Mouse (Mus musculus) lung, adult 2 months (tissue): ENCODE measurements around the gene Crabp2. TPM values are rescaled to one million over a fixed set of nuclear protein-coding genes. Genes with fewer than 3 reads are reported as not detected.

Source experiments
- DNase-seq: peaks from one replicate; pipeline ENCODE4 v3.0.0; 2022
- H3K4me1 ChIP-seq: fragments of 200-500 bp; 2 replicates; pipeline ENCODE4 v1.6.1; 2011; ENCODE audit warnings: low read length; ENCODE audit not compliant: control insufficient read depth, insufficient read depth
- H3K4me3 ChIP-seq: fragments of 200-500 bp; replicated peaks from 2 replicates; pipeline ENCODE3; 2011; ENCODE audit warnings: low read depth, mild to moderate bottlenecking, control low read depth, low read length; ENCODE audit errors: extremely low read depth
- CTCF ChIP-seq: fragments of 200-500 bp; IDR thresholded peaks from 2 replicates; pipeline ENCODE4 v1.5.1; 2011; ENCODE audit warnings: mild to moderate bottlenecking, low read length, control low read depth; ENCODE audit not compliant: insufficient read depth
- POLR2A ChIP-seq: fragments of 200-500 bp; IDR thresholded peaks from 2 replicates; pipeline ENCODE4 v1.6.1; 2011; ENCODE audit warnings: low read depth, mild to moderate bottlenecking, control low read depth, low read length, borderline replicate concordance; ENCODE audit errors: extremely low read depth
- WGBS: fragments of 180-500 bp; shearing (Covaris S2); methylation state at CpG from one replicate; pipeline ENCODE4 v1.1.7; 2018; 5-methylcytosine and 5-hydroxymethylcytosine counted together
- polyA plus RNA-seq: library from polyadenylated mRNA; depleted of rRNA; stranded (reverse); fragments of >200 nt; gene quantifications from 2 replicates; pipeline ENCODE4 v1.2.3, GENCODE M21; 2012

Gene Crabp2
- polyA plus RNA-seq, 1 experiment, result 15.1 TPM

DNA sequence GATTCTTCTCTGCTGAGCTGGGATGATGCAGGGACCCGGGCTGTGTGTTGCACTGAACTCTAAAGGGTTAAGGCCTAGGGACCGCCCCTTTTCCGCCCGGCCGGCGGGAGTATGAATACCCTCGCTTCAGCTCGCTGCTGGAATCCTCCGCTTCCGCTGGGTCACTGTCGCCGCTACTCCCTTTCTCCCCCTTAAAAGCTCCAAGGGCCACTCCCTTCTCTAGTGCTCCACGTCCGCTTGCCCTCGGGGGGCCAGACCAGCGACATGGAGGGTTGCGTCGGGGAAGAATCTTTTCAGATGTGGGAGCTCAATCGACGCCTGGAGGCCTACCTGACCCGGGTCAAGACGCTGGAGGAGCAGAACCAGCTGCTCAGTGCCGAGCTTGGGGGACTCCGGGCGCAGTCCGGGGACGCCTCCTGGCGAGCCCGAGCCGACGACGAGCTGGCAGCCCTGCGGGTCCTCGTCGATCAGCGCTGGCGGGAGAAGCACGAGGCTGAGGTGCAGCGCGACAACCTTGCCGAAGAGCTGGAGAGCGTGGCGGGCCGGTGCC lies 22.5 kb downstream of the Crabp2 start, which contains the start of gene Nes:
TSS of gene Nes (plus strand) at position 140 of the 550 bp plus-strand sequence.
- Histone ChIP-seq H3K4me3 (peak within 1 kb of the TSS; percentile 74), H3K4me1 (peaks cover 9% of the 10 kb centered on the region)
- TF ChIP-seq POLR2A (peak; percentile 96), CTCF (no peak)
- under 1% methylated on average over 44 of the region's 44 CpGs for WGBS
- peak; percentile 59 for DNase-seq

DNA sequence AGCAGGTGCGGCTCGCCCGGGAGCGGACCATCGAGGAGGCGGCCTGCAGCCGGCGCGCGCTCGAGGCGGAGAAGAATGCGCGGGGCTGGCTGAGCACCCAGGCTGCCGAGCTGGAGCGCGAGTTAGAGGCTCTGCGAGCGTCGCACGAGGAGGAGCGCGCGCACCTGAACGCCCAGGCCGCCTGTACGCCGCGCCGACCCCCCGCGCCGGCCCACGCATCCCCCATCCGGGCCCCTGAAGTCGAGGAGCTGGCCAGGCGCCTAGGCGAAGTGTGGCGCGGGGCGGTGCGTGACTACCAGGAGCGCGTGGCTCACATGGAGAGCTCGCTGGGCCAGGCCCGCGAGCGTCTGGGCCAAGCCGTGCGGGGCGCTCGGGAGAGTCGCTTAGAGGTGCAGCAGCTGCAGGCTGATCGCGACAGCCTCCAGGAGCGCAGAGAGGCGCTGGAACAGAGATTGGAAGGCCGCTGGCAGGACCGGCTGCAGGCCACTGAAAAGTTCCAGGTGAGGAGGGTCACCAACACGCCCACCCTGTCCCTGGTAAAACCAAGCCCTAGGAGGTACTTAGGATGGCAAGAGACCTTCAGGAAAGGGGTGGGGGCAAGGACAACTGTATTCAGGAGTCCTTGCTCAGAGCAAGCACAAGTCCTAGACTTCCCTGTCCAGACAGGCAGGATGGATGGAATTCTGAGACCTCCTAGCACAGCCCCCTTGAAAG lies 23.2 kb downstream of the Crabp2 start:
- 2% methylated on average over 57 of the region's 60 CpGs for whole genome bisulfite sequencing

DNA sequence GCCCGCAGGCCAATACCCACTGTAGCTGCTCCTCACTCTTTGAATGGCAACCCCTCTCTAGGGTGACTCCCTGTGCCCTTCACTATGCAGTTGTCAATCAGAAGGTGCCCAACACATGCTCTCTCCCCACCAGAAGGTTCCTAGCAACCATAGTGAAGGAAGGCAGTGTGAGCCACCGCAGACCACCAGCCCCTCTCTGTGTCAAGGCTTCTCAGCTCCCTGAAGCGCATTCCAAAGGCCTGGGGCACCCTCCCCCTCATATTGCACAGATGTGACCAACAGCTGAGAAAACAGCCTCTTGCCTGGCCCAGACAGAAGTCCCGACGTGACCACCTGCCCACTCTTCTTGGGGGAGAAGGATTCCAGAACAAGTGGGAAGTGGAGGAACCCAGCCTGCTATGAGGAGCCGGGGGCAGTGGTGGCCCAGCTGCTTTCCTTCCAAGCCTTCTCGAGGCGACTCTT lies 23.8 kb downstream of the Crabp2 start:
- WGBS, result 29% methylated on average over 8 of the region's 8 CpGs
- Histone ChIP-seq H3K4me3 (peak overlapping the region; percentile 74), H3K4me1 (peaks cover 9% of the 10 kb centered on the region)
- TF ChIP-seq POLR2A (0 out of 2 replicates have a peak, but pooled peaks have one; percentile 12), CTCF (no peak)
- no peak for DNase-seq

More for the DNA sequence above, 23.2 kb downstream of the Crabp2 start:
- no peak for TF ChIP-seq CTCF
- Histone ChIP-seq H3K4me3 (peak overlapping the region; percentile 74), H3K4me1 (peaks cover 9% of the 10 kb centered on the region)
- DNase-seq, result no peak

DNA sequence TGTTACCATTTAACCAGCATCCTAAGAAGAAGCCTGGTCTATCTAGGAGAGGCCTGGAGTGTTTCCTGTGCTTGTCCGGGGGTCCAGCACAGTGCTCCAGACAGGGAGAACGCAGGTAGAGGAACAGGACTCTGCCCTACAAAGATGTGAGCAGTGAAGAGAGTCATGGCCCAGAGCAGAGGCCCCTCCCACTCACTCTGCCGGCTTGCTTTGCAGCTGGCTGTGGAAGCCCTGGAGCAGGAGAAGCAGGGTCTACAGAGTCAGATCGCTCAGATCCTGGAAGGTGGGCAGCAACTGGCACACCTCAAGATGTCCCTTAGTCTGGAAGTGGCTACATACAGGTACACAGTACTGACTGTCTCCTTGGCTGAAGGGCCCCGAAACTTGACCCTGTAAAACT lies 24.3 kb downstream of the Crabp2 start:
- WGBS, result 35% methylated on average over 5 of the region's 5 CpGs
- H3K4me3 ChIP-seq, result peak overlapping the region; percentile 74
- H3K4me1 ChIP-seq, result peaks cover 9% of the 10 kb centered on the region
- TF ChIP-seq POLR2A, result no peak
- TF ChIP-seq CTCF, result no peak
- DNase-seq, result no peak

DNA sequence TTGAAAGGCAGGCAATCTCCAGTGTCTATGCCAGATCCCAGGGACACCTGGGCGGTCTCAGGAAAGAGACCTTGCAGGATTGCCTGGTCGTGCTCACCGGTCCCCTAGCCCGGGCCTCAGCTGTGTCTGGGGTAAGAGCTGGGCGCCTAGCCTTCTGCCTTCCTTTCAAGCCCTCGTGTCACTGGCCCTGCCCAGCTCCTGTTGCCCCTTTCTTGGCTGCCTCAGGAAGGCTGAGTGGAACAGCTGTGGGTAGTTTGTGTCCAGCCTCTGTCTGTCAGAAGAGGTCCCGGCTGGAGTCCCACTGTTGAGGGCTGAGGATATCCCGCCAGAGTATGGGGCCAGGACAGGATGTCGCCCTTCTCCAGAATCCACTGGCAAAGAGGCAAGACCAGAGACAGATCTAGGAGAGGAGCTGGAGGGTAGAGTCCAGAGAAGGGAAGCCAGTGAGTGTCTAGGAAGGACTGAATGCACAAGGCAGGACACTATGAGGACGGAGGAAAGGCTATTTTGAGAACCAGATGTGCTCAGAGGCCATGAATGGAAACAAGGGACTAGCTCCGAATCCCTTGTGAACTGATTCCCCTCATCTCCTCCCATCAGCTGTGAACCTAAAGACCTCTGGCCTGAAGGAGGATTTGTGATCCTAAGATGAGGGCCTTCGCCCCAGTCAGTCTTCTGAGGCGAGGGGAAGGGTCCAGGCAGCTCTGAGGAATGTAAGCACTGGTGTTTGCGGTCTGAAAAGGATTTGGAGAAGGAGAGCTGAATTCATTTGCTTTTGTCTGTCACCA lies 25.3 kb downstream of the Crabp2 start:
- Histone ChIP-seq H3K4me1 (peaks cover 9% of the 10 kb centered on the region), H3K4me3 (peak overlapping the region; percentile 74)
- 51% methylated on average over 14 of the region's 14 CpGs for WGBS
- no peak for DNase-seq
- TF ChIP-seq POLR2A, result no peak
- no peak for TF ChIP-seq CTCF

DNA sequence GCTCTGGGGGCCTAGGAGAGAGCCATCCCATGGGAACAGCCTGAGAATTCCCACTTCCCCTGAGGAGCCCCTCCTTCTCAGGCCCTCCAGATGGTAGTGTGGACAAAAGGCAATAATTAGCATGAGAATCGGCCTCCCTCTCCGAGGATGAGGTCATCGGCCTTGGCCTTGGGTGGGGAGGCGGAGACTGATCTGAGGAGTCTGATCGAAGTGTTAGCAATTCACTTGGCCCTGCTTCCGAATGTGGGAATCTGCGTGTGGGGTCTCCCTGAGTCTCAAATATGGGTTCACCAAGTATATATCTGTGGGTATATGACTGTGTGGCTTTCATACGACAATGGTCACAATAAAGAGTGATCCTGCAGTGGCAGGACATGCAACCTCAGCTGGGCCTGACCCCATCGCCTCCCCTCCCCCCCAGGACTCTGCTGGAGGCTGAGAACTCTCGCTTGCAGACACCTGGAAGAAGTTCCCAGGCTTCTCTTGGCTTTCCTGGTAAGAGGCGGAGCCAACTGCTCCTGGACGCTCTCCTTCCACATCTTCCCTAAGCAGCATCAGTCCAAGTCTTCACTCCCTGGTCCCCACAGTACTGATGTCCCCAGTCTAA lies 26.0 kb downstream of the Crabp2 start:
- Histone ChIP-seq H3K4me1 (peaks cover 9% of the 10 kb centered on the region), H3K4me3 (no peak overlapping the region)
- TF ChIP-seq POLR2A (no peak), CTCF (no peak)
- no peak for DNase-seq
- WGBS, result 36% methylated on average over 12 of the region's 12 CpGs

DNA sequence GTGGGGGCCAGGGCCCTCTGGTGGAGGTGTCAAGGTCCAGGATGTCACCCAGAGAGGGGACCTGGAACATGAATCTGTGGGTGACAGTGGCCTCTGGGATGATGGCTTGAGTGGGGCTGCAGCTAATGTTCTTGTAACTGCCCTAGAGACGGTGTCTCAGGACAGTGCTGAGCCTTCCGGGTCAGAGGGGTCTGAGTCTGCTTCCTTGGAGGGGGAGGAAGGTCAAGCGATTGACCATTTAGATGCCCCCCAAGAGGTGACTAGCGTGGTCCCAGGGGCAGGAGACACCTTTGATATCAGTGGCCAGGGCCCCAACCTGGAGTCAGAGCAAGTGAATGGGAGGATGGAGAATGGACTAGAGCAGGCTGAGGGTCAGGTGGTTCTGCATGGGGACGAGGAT lies 31.0 kb downstream of the Crabp2 start:
- no peak for TF ChIP-seq CTCF
- no peak for TF ChIP-seq POLR2A
- WGBS, result 85% methylated on average over 5 of the region's 5 CpGs

DNA sequence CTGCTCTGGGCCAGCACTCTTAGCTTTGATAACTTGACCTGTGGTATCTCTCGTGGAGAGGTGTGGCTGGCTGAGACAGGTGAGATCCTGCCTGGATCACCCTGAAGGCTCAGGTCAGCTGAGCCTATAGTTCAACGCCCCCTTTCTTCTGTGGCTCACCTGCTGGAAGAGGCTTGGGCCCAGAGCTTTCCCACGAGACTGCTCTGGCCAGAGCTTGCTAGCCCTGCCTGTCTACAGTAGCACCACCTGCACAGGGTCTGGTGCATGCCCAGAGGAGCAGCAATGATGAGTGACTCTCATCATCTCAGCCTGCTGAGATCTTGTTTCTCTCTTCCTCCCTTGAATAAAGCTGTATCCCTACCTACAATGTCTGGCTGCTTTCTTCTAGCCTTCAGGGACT lies 31.6 kb downstream of the Crabp2 start:
- no peak for DNase-seq
- WGBS, result 73% methylated on average over 3 of the region's 3 CpGs
- TF ChIP-seq CTCF (no peak), POLR2A (no peak)

More for the DNA sequence above, 31.0 kb downstream of the Crabp2 start:
- no peak overlapping the region for H3K4me3 ChIP-seq
- no peak for DNase-seq
- peaks cover 24% of the 10 kb centered on the region for H3K4me1 ChIP-seq

DNA sequence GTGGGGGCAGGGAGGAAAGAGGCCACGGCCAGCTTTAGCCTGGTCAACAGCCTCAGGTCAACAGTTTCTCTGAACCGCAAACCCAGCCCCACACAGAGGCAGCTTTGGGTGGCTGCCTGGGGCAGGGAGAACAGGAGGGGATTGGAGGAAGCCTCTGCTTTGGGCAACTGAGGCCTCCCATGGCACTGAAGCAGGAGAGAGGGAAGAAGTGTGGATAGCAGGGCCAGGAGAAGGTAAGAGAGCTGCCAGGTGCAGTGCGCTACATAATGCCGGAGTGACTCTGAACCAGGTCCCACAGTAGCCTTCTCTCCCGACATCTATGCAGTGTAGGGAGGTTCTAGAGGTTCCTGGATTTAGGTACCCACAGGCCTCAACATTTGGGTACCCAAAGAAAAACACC lies 32.3 kb downstream of the Crabp2 start:
- 80% methylated on average over 5 of the region's 5 CpGs for WGBS
- Histone ChIP-seq H3K4me1 (peaks cover 30% of the 10 kb centered on the region), H3K4me3 (no peak overlapping the region)
- no peak for TF ChIP-seq POLR2A
- TF ChIP-seq CTCF, result no peak
- DNase-seq, result no peak

More for the DNA sequence above, 31.6 kb downstream of the Crabp2 start:
- Histone ChIP-seq H3K4me3 (no peak overlapping the region), H3K4me1 (peaks cover 24% of the 10 kb centered on the region)
